Mouse (Mus musculus): ENCODE data around the gene Pik3r5. TPM values are rescaled to one million over a fixed set of nuclear protein-coding genes. Genes with fewer than 3 reads are reported as not detected.
A peak's percentile ranks its signal among the peaks of the same experiment; 100 is the strongest.

Gene Pik3r5
- polyA plus RNA-seq, 1 experiment from 2014 or later, result 1.2 TPM

- H3K4me1 ChIP-seq (ENCODE audit: control insufficient read depth, insufficient read depth, low read length), result peaks cover 19% of the 10 kb centered on the region
- H3K27me3 ChIP-seq (ENCODE audit: control insufficient read depth, insufficient read depth, low read length), result peaks cover 46% of the 10 kb centered on the region
- no peaks in the 10 kb centered on the region for H3K36me3 ChIP-seq (ENCODE audit: control insufficient read depth, insufficient read depth, low read length)
- no peaks in the 10 kb centered on the region for H3K9me3 ChIP-seq (ENCODE audit: control insufficient read depth, low read length)
- ATAC-seq (ENCODE audit: insufficient read depth, low FRiP score, low TSS enrichment), result peak; percentile 89
- H3K9ac ChIP-seq (ENCODE audit: low read length), result peak overlapping the region; percentile 65
- peak overlapping the region; percentile 93 for H3K4me2 ChIP-seq (ENCODE audit: low read depth)
- peak; percentile 88 for DNase-seq (ENCODE audit: low spot score)
- H3K27ac ChIP-seq (ENCODE audit: low read depth, low read length), result peak overlapping the region; percentile 84
- under 1% methylated on average over 47 of the region's 47 CpGs for WGBS
- peak overlapping the region; percentile 51 for H3K4me3 ChIP-seq (ENCODE audit: low read depth, low read length)
Observed at GRCm38 (mm10) chr11:68399548-68400020, 32.3 kb upstream of the Pik3r5 start.

DNA sequence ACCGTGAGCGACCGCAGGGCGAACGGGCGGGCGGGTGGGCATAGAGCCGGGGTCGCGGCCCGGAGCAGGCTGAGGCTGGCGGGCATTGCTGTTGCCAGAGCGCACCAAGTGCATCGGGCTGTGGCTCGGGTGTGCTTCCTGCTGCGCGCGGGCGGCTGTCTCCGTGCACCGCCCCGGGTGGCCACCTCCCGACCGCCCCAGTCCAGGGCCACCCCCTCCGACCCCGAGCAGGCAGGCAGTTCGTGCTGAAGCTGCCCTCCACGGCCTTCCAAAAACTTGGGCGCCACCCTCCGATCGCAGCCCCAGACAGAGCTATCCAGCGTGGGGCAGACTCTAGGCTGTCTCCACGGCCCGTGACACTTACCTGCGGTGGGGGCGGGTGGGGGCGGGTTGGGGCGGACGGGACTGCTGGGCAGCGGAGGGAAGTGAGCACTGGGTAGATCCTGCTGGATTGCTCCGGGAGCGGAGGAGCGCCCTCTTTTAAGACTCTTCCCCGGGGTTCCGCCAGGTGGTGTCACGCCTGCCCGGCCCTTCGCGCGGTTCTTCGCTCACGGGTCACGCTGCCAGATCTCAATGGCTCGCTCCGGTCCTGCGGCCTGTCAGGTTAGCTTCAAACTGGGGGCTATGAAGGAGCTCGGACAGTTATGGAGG, 31.8 kb upstream of the Pik3r5 start:
- Histone ChIP-seq H3K36me3 (ENCODE audit: control insufficient read depth, insufficient read depth, low read length) (no peaks in the 10 kb centered on the region), H3K4me1 (ENCODE audit: control insufficient read depth, insufficient read depth, low read length) (peaks cover 19% of the 10 kb centered on the region), H3K9me3 (ENCODE audit: control insufficient read depth, low read length) (no peaks in the 10 kb centered on the region), H3K9ac (ENCODE audit: low read length) (peak overlapping the region; percentile 65), H3K27ac (ENCODE audit: low read depth, low read length) (peak overlapping the region; percentile 84), H3K4me3 (ENCODE audit: low read depth, low read length) (peak overlapping the region; percentile 51), H3K27me3 (ENCODE audit: control insufficient read depth, insufficient read depth, low read length) (peaks cover 46% of the 10 kb centered on the region), H3K4me2 (ENCODE audit: low read depth) (peak overlapping the region; percentile 93)
- DNase-seq (ENCODE audit: low spot score) (peak; percentile 70), ATAC-seq (ENCODE audit: insufficient read depth, low FRiP score, low TSS enrichment) (peak; percentile 76)
- under 1% methylated on average over 57 of the region's 57 CpGs for WGBS

GRCm38 (mm10) chr11:68400727-68401219, 31.1 kb upstream of the Pik3r5 start, which contains the start of gene Ntn1:
Gene Ntn1, minus strand, starts transcription at chr11:68400823.
- ATAC-seq (ENCODE audit: insufficient read depth, low FRiP score, low TSS enrichment) (no peak), DNase-seq (ENCODE audit: low spot score) (no peak)
- Histone ChIP-seq H3K4me2 (ENCODE audit: low read depth) (peak within 1 kb of the TSS; percentile 93), H3K4me1 (ENCODE audit: control insufficient read depth, insufficient read depth, low read length) (peaks cover 19% of the 10 kb centered on the region), H3K27me3 (ENCODE audit: control insufficient read depth, insufficient read depth, low read length) (peaks cover 44% of the 10 kb centered on the region), H3K9me3 (ENCODE audit: control insufficient read depth, low read length) (no peaks in the 10 kb centered on the region), H3K36me3 (ENCODE audit: control insufficient read depth, insufficient read depth, low read length) (no peaks in the 10 kb centered on the region), H3K27ac (ENCODE audit: low read depth, low read length) (peak within 1 kb of the TSS; percentile 84), H3K9ac (ENCODE audit: low read length) (peak within 1 kb of the TSS; percentile 65), H3K4me3 (ENCODE audit: low read depth, low read length) (peak within 1 kb of the TSS; percentile 51)
- 3% methylated on average over 11 of the region's 11 CpGs for WGBS

DNA sequence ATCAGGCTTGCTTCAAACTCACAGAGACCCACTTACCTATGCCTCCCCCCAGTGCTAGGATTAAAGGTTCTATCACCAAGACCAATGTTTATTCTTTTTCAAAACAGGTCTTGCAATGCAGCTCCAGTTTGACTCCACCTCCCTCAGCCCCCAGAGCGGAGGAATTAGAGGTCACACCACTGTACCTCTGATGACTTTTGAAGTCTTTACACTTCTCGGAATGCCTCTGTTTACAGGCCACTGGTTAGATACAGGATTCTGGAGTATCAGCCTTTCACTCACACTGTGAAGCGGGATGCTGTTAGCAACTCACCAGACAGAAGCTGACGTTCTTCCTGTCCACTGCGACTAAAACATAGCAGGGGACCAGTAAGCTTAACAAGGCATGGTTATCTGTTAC, 30.5 kb upstream of the Pik3r5 start:
- Histone ChIP-seq H3K9ac (ENCODE audit: low read length) (no peak overlapping the region), H3K4me1 (ENCODE audit: control insufficient read depth, insufficient read depth, low read length) (peaks cover 19% of the 10 kb centered on the region), H3K4me3 (ENCODE audit: low read depth, low read length) (no peak overlapping the region), H3K27me3 (ENCODE audit: control insufficient read depth, insufficient read depth, low read length) (peaks cover 42% of the 10 kb centered on the region), H3K36me3 (ENCODE audit: control insufficient read depth, insufficient read depth, low read length) (no peaks in the 10 kb centered on the region), H3K4me2 (ENCODE audit: low read depth) (no peak overlapping the region; the same call in 1 of the 2 replicates), H3K9me3 (ENCODE audit: control insufficient read depth, low read length) (no peaks in the 10 kb centered on the region), H3K27ac (ENCODE audit: low read depth, low read length) (no peak overlapping the region)
- WGBS, result 26% methylated on average over 5 of the region's 5 CpGs
- DNase-seq (ENCODE audit: low spot score) (no peak), ATAC-seq (ENCODE audit: insufficient read depth, low FRiP score, low TSS enrichment) (no peak)

- DNase-seq (ENCODE audit: low spot score) (no peak), ATAC-seq (ENCODE audit: insufficient read depth, low FRiP score, low TSS enrichment) (no peak)
- H3K36me3 ChIP-seq (ENCODE audit: control insufficient read depth, insufficient read depth, low read length), result no peaks in the 10 kb centered on the region
- no peak overlapping the region for H3K4me3 ChIP-seq (ENCODE audit: low read depth, low read length)
- H3K4me2 ChIP-seq (ENCODE audit: low read depth), result no peak overlapping the region
- peaks cover 21% of the 10 kb centered on the region for H3K27me3 ChIP-seq (ENCODE audit: control insufficient read depth, insufficient read depth, low read length)
- H3K27ac ChIP-seq (ENCODE audit: low read depth, low read length), result no peak overlapping the region
- peaks cover 14% of the 10 kb centered on the region for H3K4me1 ChIP-seq (ENCODE audit: control insufficient read depth, insufficient read depth, low read length)
- no peaks in the 10 kb centered on the region for H3K9me3 ChIP-seq (ENCODE audit: control insufficient read depth, low read length)
- no peak overlapping the region for H3K9ac ChIP-seq (ENCODE audit: low read length)
- 59% methylated on average over 4 of the region's 4 CpGs for WGBS
Observed at GRCm38 (mm10) chr11:68404185-68404584, 27.7 kb upstream of the Pik3r5 start.

DNA sequence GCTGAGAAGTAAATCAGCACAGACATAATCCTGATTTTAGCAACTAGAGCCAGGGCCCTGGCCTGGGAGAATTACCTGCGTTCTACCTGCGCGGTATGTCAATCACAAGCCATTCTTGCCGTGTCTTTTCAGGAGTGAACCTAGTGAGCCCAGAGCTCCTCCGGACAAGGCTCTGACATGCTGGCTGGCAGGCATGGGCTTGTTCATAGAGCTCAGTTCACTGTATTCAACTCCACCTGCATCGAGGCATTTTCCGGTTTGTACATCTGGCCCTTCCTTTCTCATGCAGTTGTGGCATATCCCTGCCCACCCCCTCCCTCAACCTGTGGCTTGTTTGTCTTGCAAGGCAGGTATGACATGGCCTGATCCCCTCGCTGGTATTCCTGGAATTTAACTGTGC, 26.3 kb upstream of the Pik3r5 start:
- DNase-seq (ENCODE audit: low spot score) (no peak), ATAC-seq (ENCODE audit: insufficient read depth, low FRiP score, low TSS enrichment) (no peak)
- no peak overlapping the region for H3K4me2 ChIP-seq (ENCODE audit: low read depth)
- peaks cover 8% of the 10 kb centered on the region for H3K27me3 ChIP-seq (ENCODE audit: control insufficient read depth, insufficient read depth, low read length)
- no peaks in the 10 kb centered on the region for H3K9me3 ChIP-seq (ENCODE audit: control insufficient read depth, low read length)
- no peaks in the 10 kb centered on the region for H3K36me3 ChIP-seq (ENCODE audit: control insufficient read depth, insufficient read depth, low read length)
- H3K27ac ChIP-seq (ENCODE audit: low read depth, low read length), result no peak overlapping the region
- WGBS, result 90% methylated on average over 8 of the region's 8 CpGs
- no peak overlapping the region for H3K9ac ChIP-seq (ENCODE audit: low read length)
- H3K4me1 ChIP-seq (ENCODE audit: control insufficient read depth, insufficient read depth, low read length), result peaks cover 5% of the 10 kb centered on the region
- no peak overlapping the region for H3K4me3 ChIP-seq (ENCODE audit: low read depth, low read length)

GRCm38 (mm10) chr11:68407266-68407926, 24.5 kb upstream of the Pik3r5 start:
- Histone ChIP-seq H3K4me2 (ENCODE audit: low read depth) (no peak overlapping the region), H3K9me3 (ENCODE audit: control insufficient read depth, low read length) (no peaks in the 10 kb centered on the region), H3K27me3 (ENCODE audit: control insufficient read depth, insufficient read depth, low read length) (no peaks in the 10 kb centered on the region), H3K4me1 (ENCODE audit: control insufficient read depth, insufficient read depth, low read length) (no peaks in the 10 kb centered on the region), H3K27ac (ENCODE audit: low read depth, low read length) (no peak overlapping the region), H3K36me3 (ENCODE audit: control insufficient read depth, insufficient read depth, low read length) (no peaks in the 10 kb centered on the region), H3K9ac (ENCODE audit: low read length) (no peak overlapping the region), H3K4me3 (ENCODE audit: low read depth, low read length) (no peak overlapping the region)
- DNase-seq (ENCODE audit: low spot score) (no peak), ATAC-seq (ENCODE audit: insufficient read depth, low FRiP score, low TSS enrichment) (no peak)
- WGBS, result 57% methylated on average over 11 of the region's 11 CpGs

DNA sequence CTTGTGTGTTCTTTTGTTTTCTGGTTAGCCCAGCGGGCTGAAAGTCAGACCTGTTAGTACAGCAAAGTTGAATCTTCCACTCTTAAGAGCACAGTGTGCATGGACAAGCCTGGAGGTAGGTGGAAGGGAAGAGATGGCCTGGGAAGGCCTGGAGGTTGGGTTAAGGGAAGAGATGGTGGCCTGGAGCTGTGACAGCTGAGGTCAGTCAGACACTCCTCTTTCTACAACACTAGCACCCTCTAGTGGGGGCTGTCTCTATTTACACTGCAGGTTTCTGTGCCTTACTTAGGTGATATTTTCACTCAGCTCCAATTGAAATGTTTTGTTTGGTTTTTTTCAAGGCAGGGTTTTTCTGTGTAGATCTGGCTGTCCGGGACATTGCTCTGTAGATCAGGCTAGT, 23.8 kb upstream of the Pik3r5 start:
- Histone ChIP-seq H3K9ac (ENCODE audit: low read length) (no peak overlapping the region), H3K4me1 (ENCODE audit: control insufficient read depth, insufficient read depth, low read length) (no peaks in the 10 kb centered on the region), H3K27ac (ENCODE audit: low read depth, low read length) (no peak overlapping the region), H3K4me3 (ENCODE audit: low read depth, low read length) (no peak overlapping the region), H3K4me2 (ENCODE audit: low read depth) (no peak overlapping the region), H3K9me3 (ENCODE audit: control insufficient read depth, low read length) (no peaks in the 10 kb centered on the region), H3K27me3 (ENCODE audit: control insufficient read depth, insufficient read depth, low read length) (no peaks in the 10 kb centered on the region), H3K36me3 (ENCODE audit: control insufficient read depth, insufficient read depth, low read length) (no peaks in the 10 kb centered on the region)
- ATAC-seq (ENCODE audit: insufficient read depth, low FRiP score, low TSS enrichment) (no peak), DNase-seq (ENCODE audit: low spot score) (peak; percentile 69)
- whole genome bisulfite sequencing, result 64% methylated on average over 2 of the region's 2 CpGs
